Mouse (Mus musculus): ENCODE results near the gene Limk2. TPM values are rescaled to one million over a fixed set of nuclear protein-coding genes. Genes with fewer than 3 reads are reported as not detected.

The Limk2 gene
- polyA plus RNA-seq, 1 experiment from 2014 or later = 63.8 TPM

DNA sequence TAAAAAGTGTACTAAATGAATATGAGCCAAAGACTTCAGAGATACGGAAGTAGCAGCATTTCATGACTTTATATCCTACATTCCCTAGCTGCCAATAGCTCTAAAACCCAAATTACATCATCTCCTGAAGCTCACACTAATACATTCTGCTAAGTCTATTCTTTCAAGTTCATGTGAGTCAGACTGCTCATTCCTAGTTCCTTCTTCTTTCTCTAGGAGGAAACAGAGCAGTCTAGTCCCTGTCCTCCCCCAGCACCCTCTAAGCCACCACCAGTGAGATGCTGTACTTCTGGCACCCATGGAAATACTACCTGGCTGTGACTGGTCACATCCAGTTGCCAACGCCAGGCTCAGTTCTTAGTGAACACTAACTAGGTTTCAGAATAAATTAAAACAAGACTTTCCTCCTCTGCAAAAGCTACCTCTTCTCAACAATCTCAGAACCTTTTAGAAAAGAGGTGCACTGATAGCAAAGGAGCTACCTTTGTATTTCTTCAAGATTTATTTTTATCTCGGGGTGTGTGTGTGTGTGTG lies 18.8 kb upstream of the Limk2 start:
- no peak for ATAC-seq (ENCODE audit: low read depth)
- 81% methylated on average over 3 of the region's 3 CpGs for WGBS
- Histone ChIP-seq H3K27me3 (replicated peaks; ENCODE audit: control insufficient read depth, insufficient read depth, low read length) (no peaks in the 10 kb centered on the region), H3K36me3 (ENCODE audit: control insufficient read depth, insufficient read depth, low read length) (peaks cover 34% of the 10 kb centered on the region), H3K9me3 (ENCODE audit: control insufficient read depth, low read length) (no peaks in the 10 kb centered on the region), H3K4me2 (ENCODE audit: low read depth, low read length) (no peak overlapping the region), H3K27ac (replicated peaks; ENCODE audit: low read depth, low read length) (no peak overlapping the region), H3K4me3 (ENCODE audit: low read depth, low read length) (no peak overlapping the region), H3K4me1 (ENCODE audit: control insufficient read depth, insufficient read depth, low read length) (no peaks in the 10 kb centered on the region), H3K9ac (ENCODE audit: low read depth, low read length) (no peak overlapping the region)
- no peak for DNase-seq (ENCODE audit: low spot score)

GRCm38 (mm10) chr11:3422242-3422641 lies 13.3 kb upstream of the Limk2 start:
- Histone ChIP-seq H3K4me2 (ENCODE audit: low read depth, low read length) (no peak overlapping the region), H3K4me1 (ENCODE audit: control insufficient read depth, insufficient read depth, low read length) (no peaks in the 10 kb centered on the region), H3K4me3 (ENCODE audit: low read depth, low read length) (no peak overlapping the region), H3K27me3 (replicated peaks; ENCODE audit: control insufficient read depth, insufficient read depth, low read length) (no peaks in the 10 kb centered on the region), H3K27ac (replicated peaks; ENCODE audit: low read depth, low read length) (no peak overlapping the region), H3K9ac (ENCODE audit: low read depth, low read length) (no peak overlapping the region), H3K9me3 (ENCODE audit: control insufficient read depth, low read length) (no peaks in the 10 kb centered on the region), H3K36me3 (ENCODE audit: control insufficient read depth, insufficient read depth, low read length) (peaks cover 65% of the 10 kb centered on the region)
- ATAC-seq (ENCODE audit: low read depth) (no peak), DNase-seq (ENCODE audit: low spot score) (no peak)
- WGBS = 78% methylated on average over 4 of the region's 4 CpGs

DNA sequence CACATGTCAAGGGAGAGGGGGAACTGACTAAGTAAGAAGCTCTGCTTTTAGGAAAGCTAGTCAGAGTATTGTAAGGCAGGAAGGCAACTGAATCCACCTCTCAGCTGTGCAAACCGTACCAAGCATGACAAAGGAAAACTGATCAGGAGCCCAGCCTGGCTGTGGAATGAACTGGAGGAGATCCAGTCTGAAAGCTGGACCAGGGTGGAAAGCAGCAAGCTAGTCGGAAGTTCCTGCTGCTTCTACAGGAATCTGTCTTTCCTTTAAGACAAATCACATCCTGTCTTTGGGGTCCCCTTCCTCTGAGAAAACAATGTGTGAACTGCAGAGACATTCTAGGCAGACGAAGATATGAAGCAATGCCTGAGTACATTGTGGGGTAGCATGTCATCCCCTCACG lies 9.8 kb upstream of the Limk2 start:
- DNase-seq (ENCODE audit: low spot score) = no peak
- Histone ChIP-seq H3K4me2 (ENCODE audit: low read depth, low read length) (no peak overlapping the region), H3K4me3 (ENCODE audit: low read depth, low read length) (no peak overlapping the region), H3K9ac (ENCODE audit: low read depth, low read length) (no peak overlapping the region), H3K4me1 (ENCODE audit: control insufficient read depth, insufficient read depth, low read length) (no peaks in the 10 kb centered on the region), H3K9me3 (ENCODE audit: control insufficient read depth, low read length) (no peaks in the 10 kb centered on the region), H3K36me3 (ENCODE audit: control insufficient read depth, insufficient read depth, low read length) (peaks cover 72% of the 10 kb centered on the region), H3K27ac (replicated peaks; ENCODE audit: low read depth, low read length) (no peak overlapping the region), H3K27me3 (replicated peaks; ENCODE audit: control insufficient read depth, insufficient read depth, low read length) (no peaks in the 10 kb centered on the region)
- ATAC-seq (ENCODE audit: low read depth) = no peak
- 66% methylated on average over 4 of the region's 4 CpGs for WGBS

DNA sequence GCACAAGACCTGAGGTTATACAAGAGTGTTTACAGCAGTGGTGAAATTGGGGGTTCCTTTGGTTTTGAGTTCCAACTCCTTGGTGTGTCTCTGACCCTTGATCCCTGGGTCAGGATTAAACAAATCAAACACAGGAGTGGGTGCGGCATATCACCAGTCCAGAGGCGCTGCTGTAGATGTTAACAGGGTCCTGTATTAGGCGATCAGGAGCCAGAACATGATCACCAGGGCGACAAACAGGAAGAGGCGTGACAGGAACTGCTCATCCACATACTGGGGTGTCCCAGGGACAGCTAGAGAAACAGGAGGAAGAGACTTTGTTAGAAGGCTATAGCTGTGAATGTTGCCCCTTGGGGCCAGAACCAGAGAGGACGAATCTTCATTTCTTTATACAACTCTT lies 8.8 kb upstream of the Limk2 start:
- no peaks in the 10 kb centered on the region for H3K27me3 ChIP-seq (replicated peaks; ENCODE audit: control insufficient read depth, insufficient read depth, low read length)
- WGBS = 68% methylated on average over 6 of the region's 6 CpGs
- no peaks in the 10 kb centered on the region for H3K9me3 ChIP-seq (ENCODE audit: control insufficient read depth, low read length)
- no peak overlapping the region for H3K4me3 ChIP-seq (ENCODE audit: low read depth, low read length)
- H3K9ac ChIP-seq (ENCODE audit: low read depth, low read length) = no peak overlapping the region
- no peak overlapping the region for H3K27ac ChIP-seq (replicated peaks; ENCODE audit: low read depth, low read length)
- H3K4me2 ChIP-seq (ENCODE audit: low read depth, low read length) = no peak overlapping the region
- peaks cover 65% of the 10 kb centered on the region for H3K36me3 ChIP-seq (ENCODE audit: control insufficient read depth, insufficient read depth, low read length)
- no peak for DNase-seq (ENCODE audit: low spot score)
- no peaks in the 10 kb centered on the region for H3K4me1 ChIP-seq (ENCODE audit: control insufficient read depth, insufficient read depth, low read length)
- no peak for ATAC-seq (ENCODE audit: low read depth)

- no peak overlapping the region for H3K4me3 ChIP-seq (ENCODE audit: low read depth, low read length)
- no peak overlapping the region for H3K9ac ChIP-seq (ENCODE audit: low read depth, low read length)
- peaks cover 62% of the 10 kb centered on the region for H3K36me3 ChIP-seq (ENCODE audit: control insufficient read depth, insufficient read depth, low read length)
- no peaks in the 10 kb centered on the region for H3K9me3 ChIP-seq (ENCODE audit: control insufficient read depth, low read length)
- H3K4me1 ChIP-seq (ENCODE audit: control insufficient read depth, insufficient read depth, low read length) = no peaks in the 10 kb centered on the region
- H3K27ac ChIP-seq (replicated peaks; ENCODE audit: low read depth, low read length) = no peak overlapping the region
- no peak overlapping the region for H3K4me2 ChIP-seq (ENCODE audit: low read depth, low read length)
- WGBS = 92% methylated on average over 3 of the region's 3 CpGs
- ATAC-seq (ENCODE audit: low read depth) (no peak), DNase-seq (ENCODE audit: low spot score) (no peak)
- no peaks in the 10 kb centered on the region for H3K27me3 ChIP-seq (replicated peaks; ENCODE audit: control insufficient read depth, insufficient read depth, low read length)
Measured at GRCm38 (mm10) chr11:3416399-3416798, 7.4 kb upstream of the Limk2 start.

- Histone ChIP-seq H3K9me3 (ENCODE audit: control insufficient read depth, low read length) (no peaks in the 10 kb centered on the region), H3K9ac (ENCODE audit: low read depth, low read length) (no peak overlapping the region), H3K36me3 (ENCODE audit: control insufficient read depth, insufficient read depth, low read length) (peaks cover 32% of the 10 kb centered on the region), H3K27me3 (replicated peaks; ENCODE audit: control insufficient read depth, insufficient read depth, low read length) (no peaks in the 10 kb centered on the region), H3K4me2 (ENCODE audit: low read depth, low read length) (no peak overlapping the region), H3K27ac (replicated peaks; ENCODE audit: low read depth, low read length) (no peak overlapping the region), H3K4me3 (ENCODE audit: low read depth, low read length) (no peak overlapping the region), H3K4me1 (ENCODE audit: control insufficient read depth, insufficient read depth, low read length) (0 out of 2 replicates have a peak, but pooled peaks cover 7% of the 10 kb centered on the region)
- no peak for ATAC-seq (ENCODE audit: low read depth)
- DNase-seq (ENCODE audit: low spot score) = no peak
- 81% methylated on average over 3 of the region's 3 CpGs for WGBS
Measured at GRCm38 (mm10) chr11:3412111-3412510, 3.1 kb upstream of the Limk2 start.

- H3K9me3 ChIP-seq (ENCODE audit: control insufficient read depth, low read length) = no peaks in the 10 kb centered on the region
- H3K4me3 ChIP-seq (ENCODE audit: low read depth, low read length) = peak overlapping the region; percentile 74
- DNase-seq (ENCODE audit: low spot score) (no peak), ATAC-seq (ENCODE audit: low read depth) (no peak)
- no peaks in the 10 kb centered on the region for H3K27me3 ChIP-seq (replicated peaks; ENCODE audit: control insufficient read depth, insufficient read depth, low read length)
- 0 out of 2 replicates have a peak, but pooled peaks cover 7% of the 10 kb centered on the region for H3K4me1 ChIP-seq (ENCODE audit: control insufficient read depth, insufficient read depth, low read length)
- 4% methylated on average over 34 of the region's 34 CpGs for WGBS
- H3K36me3 ChIP-seq (ENCODE audit: control insufficient read depth, insufficient read depth, low read length) = no peaks in the 10 kb centered on the region
- peak overlapping the region; percentile 80 for H3K9ac ChIP-seq (ENCODE audit: low read depth, low read length)
- peak overlapping the region; percentile 77 for H3K4me2 ChIP-seq (ENCODE audit: low read depth, low read length)
- H3K27ac ChIP-seq (replicated peaks; ENCODE audit: low read depth, low read length) = peak overlapping the region; percentile 56; the same call in 1 of the 2 replicates
Measured at GRCm38 (mm10) chr11:3408131-3408996, 625 bp downstream of the Limk2 start.

GRCm38 (mm10) chr11:3404287-3405047 lies 4.5 kb downstream of the Limk2 start:
- ATAC-seq (ENCODE audit: low read depth) = no peak

More at GRCm38 (mm10) chr11:3404287-3405047, 4.5 kb downstream of the Limk2 start:
- 87% methylated on average over 7 of the region's 7 CpGs for WGBS
- Histone ChIP-seq H3K27ac (replicated peaks; ENCODE audit: low read depth, low read length) (no peak overlapping the region), H3K4me2 (ENCODE audit: low read depth, low read length) (no peak overlapping the region), H3K9me3 (ENCODE audit: control insufficient read depth, low read length) (no peaks in the 10 kb centered on the region), H3K36me3 (ENCODE audit: control insufficient read depth, insufficient read depth, low read length) (no peaks in the 10 kb centered on the region), H3K4me3 (ENCODE audit: low read depth, low read length) (no peak overlapping the region), H3K27me3 (replicated peaks; ENCODE audit: control insufficient read depth, insufficient read depth, low read length) (no peaks in the 10 kb centered on the region), H3K4me1 (ENCODE audit: control insufficient read depth, insufficient read depth, low read length) (0 out of 2 replicates have a peak, but pooled peaks cover 7% of the 10 kb centered on the region), H3K9ac (ENCODE audit: low read depth, low read length) (no peak overlapping the region)
- no peak for DNase-seq (ENCODE audit: low spot score)
